Mouse (Mus musculus): Measurements from ENCODE around the gene Rmnd1.

Rmnd1 gene

GRCm38 (mm10) chr10:4391076-4391475 is 41.1 kb downstream of the Rmnd1 start:
- DNase-seq (ENCODE audit: low spot score) = no peak

- no peak for DNase-seq (ENCODE audit: low spot score)
These were observed 41.6 kb downstream of the Rmnd1 start for GRCm38 (mm10) chr10:4390550-4390949.

DNA sequence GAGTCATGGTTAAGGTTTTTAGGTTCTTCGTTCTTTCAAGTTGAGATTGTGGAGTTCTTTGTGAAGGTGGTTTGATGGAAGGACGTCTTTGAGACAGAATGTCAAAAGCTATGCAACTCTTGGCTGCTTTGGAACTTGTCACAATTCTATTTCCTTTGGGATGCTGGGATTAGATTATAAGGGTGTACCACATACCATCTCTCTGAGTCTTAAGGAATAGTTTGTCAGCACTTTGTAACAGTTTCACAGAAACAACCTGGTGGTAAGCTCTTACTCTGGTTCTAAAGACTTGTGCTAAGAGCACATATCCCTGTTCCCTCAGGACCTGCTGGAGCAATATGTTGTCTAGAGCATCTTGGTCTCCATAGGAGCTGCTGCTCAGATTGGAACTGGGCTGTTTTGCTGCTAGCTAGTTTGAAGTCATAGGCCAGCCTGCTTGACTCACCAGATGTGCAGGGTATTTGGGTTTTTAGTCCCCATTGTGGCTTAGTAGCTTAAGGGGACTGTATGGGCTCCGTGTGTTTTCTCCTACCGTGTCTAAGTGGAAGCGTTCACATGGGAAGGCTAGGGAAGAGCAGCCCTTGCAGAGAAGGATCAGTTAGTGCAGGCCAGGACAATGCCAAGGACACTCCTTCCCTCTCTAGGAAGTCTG is 42.6 kb downstream of the Rmnd1 start:
- no peak for DNase-seq (ENCODE audit: low spot score)

DNA sequence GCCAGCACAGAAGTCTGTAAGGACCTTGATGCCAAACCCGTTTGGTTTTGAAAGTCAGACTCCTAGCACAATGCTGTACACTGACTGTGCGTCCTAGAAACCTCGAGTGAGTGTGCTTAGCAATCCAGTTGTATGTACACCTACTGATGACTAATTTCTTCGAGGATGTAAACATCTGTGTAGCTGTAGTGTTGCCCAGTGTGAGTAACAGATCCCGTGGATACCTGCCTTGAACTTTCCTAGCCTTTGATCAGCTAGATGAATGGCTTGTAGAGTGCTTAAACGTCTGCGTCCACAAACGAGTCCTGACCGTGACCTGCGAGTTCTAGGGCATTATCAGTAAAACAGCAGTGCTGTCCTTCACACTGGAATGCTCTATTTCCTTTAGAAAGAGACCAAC is 43.2 kb downstream of the Rmnd1 start:
- no peak for DNase-seq (ENCODE audit: low spot score)

GRCm38 (mm10) chr10:4388384-4388745 is 43.8 kb downstream of the Rmnd1 start:
- no peak for DNase-seq (ENCODE audit: low spot score)

GRCm38 (mm10) chr10:4387701-4388383 is 44.3 kb downstream of the Rmnd1 start, which contains the start of gene Zbtb2:
Gene Zbtb2 (minus strand): TSS chr10:4388108.
- DNase-seq (ENCODE audit: low spot score) = peak; percentile 62

DNA sequence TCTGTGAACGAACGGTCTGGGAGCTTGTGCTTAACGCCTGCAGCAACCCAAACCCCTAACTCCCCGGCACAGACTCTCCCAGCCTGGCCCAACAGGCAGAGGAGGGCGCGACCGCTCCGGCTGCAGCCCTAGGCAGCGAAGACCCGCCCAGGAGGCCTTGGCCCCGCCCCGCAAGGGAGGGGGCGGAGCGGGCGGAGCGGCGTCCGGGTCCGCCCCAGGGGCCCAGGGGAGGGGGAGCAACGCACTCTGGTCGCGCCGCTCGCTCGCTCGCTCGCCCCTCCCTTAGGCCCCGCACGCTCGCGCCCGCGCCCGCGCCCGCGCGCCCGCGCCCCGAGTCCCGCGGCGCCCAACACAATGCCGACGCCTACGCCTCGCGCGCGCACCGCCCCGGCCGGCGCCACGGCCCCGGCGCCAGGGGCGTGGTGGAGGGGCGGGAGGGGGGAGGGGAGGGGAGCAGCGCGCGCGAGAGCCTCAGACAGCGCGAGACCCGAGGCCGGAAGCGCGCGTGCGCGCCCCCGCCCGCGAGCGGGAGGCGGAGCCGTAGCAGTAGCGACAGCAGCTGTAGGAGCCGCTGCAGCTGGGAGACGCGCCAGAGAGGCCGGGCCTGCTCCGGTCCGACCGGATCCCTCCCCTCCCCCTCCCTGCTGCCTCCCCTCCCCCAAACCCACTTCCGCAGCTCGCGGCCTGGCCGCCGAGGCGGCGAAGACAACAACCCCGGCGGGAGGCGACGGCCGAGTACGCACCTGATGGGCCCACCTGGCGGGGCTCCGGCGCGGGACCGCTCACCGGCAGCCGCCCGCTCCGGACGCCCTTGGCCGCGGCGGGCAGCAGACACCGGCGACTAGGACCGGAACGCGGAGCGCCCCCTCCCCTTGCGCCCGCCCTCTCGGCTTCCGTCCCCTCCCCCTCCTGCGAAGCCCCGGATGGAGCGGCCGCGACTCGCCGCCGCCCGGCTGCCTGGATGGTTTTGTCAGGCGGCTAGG is 45.3 kb downstream of the Rmnd1 start:
- peak; percentile 96 for DNase-seq (ENCODE audit: low spot score)

DNA sequence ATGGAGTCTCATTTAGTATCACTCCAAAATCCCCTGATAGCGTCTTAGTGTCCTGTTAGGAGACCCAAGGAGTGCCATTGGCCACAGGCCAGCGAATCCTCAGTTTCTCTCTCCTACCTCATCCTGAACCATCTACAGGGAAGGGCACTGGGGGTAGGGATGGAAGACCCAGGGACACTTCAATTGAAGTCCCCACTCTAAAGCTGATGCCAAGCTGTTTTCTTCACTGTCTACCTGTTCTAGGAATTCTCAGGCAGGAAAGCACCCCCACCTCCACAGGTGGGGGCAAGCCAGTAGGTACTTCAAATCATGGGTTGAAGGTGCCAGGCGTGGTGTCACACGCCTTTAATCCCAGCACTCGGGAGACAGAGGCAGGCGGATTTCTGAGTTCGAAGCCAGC is 47.9 kb downstream of the Rmnd1 start:
- DNase-seq (ENCODE audit: low spot score) = no peak

- DNase-seq (ENCODE audit: low spot score) = no peak
These were observed 51.4 kb downstream of the Rmnd1 start for GRCm38 (mm10) chr10:4380748-4381147.

GRCm38 (mm10) chr10:4376931-4377330 is 55.3 kb downstream of the Rmnd1 start:
- DNase-seq (ENCODE audit: low spot score) = no peak

- DNase-seq (ENCODE audit: low spot score) = peak; percentile 18
These were observed 55.7 kb downstream of the Rmnd1 start for GRCm38 (mm10) chr10:4376461-4376860.

GRCm38 (mm10) chr10:4375267-4375666 is 56.9 kb downstream of the Rmnd1 start:
- no peak for DNase-seq (ENCODE audit: low spot score)

DNA sequence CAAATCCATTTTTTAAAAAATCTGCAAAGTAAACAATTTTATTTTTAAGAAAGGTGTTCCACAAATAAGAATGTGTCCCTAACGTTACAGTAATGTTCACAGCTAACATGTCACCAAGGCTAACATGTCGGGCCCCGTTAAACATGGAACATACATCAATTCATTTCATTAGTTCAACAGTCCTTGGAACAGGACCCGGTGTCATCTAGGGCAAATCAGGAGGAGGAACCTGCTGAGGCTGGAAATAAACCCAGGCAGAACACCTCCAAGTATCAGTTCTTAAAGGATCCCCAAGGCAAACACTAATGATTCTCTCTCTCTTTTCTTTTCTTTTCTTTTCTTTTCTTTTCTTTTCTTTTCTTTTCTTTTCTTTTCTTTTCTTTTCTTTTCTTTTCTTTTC is 57.5 kb downstream of the Rmnd1 start:
- DNase-seq (ENCODE audit: low spot score) = no peak

GRCm38 (mm10) chr10:4374239-4374638 is 57.9 kb downstream of the Rmnd1 start:
- DNase-seq (ENCODE audit: low spot score) = no peak

DNA sequence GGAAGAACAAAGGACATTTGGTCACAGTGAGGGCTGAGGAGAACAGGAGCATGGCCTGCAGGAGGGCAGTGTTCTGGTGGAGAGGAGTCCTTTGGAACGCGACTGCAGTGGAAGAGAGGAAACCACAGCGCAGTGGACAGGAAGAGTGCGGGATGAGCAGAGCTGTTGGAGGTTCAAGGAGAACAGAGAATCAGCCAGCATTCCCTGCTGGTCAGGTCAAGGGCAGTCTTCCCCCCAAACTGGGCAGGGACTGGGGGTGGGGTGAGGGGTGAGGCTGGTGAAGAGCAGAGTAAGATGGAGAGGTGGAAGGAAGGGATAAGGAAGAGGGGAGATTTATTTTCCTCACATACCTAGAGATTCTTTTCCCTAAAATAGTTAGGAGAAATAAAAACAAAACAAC is 58.6 kb downstream of the Rmnd1 start:
- no peak for DNase-seq (ENCODE audit: low spot score)

- DNase-seq (ENCODE audit: low spot score) = peak; percentile 31
These were observed 60.2 kb downstream of the Rmnd1 start for GRCm38 (mm10) chr10:4372011-4372410.

DNA sequence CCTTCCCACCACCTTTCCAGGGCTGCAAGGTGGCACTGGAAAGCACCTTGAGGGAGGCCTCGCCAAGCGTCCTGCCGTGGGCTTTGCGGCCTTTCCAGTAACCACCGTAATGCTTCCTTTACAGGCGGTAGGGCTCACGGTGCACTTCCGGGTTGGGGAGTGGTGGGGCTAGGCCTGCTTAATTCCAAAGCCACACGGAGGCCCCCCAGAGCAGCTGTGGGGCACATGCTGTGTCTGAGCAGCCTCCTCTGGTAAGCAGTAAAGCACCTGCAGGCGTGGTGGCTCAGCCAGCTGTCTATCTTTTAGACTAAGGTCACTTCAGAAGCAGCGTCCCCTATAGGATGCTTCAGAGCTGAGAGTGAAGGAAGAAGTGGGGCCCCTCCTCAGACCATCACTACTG is 62.1 kb downstream of the Rmnd1 start:
- DNase-seq (ENCODE audit: low spot score) = no peak

DNA sequence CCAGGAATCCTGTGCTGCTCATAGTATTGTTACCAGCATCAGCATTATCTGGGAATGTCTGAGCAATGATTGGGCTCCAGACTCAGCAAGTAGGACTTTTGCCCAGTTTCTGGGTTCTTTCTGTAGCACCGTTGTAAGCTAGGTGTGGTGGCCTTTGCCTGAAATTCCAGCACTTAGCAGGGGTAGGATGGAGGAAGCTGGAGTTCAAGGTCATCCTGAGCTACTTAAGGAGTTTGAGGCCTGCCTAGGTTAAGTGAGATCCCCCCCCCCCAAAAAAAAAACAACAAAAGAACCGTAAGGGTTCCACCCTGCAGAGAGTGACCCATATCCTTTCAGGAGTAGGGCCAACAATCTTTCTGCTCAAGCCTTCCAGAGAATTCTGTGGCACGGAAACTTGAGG is 67.6 kb downstream of the Rmnd1 start:
- DNase-seq (ENCODE audit: low spot score) = no peak

DNA sequence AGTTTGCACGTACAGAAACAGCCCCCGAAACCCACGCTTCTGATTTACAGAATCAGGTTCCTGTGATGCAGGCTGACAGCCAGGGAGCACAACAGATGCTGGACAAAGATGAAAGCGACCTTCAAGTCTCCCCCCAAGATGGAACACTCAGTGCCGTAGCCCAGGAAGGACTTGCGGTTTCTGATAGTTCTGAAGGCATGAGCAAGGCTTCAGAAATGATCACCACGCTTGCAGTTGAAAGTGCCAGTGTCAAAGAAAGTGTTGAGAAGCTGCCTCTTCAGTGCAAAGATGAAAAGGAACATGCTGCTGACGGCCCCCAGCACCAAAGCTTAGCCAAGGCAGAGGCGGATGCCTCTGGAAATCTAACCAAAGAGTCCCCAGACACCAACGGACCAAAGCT is 74.8 kb downstream of the Rmnd1 start:
- no peak for DNase-seq (ENCODE audit: low spot score)

- DNase-seq (ENCODE audit: low spot score) = no peak
These were observed 75.5 kb downstream of the Rmnd1 start for GRCm38 (mm10) chr10:4356640-4357039.

DNA sequence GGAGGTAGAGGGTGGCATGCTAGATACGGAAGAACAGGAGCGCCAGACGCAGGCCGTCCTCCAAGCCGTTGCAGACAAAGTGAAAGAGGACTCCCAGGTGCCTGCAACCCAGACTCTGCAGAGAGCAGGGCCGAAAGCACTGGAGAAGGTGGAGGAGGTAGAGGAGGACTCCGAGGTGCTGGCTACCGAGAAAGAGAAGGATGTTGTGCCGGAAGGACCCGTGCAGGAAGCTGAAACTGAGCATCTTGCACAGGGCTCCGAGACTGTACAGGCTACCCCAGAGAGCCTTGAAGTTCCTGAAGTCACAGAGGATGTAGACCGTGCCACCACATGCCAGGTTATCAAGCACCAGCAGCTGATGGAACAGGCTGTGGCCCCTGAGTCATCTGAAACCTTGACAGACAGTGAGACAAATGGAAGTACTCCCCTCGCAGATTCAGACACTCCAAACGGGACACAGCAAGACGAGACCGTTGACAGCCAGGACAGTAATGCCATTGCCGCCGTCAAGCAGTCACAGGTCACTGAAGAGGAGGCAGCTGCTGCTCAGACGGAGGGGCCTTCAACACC is 76.2 kb downstream of the Rmnd1 start:
- no peak for DNase-seq (ENCODE audit: low spot score)
